Mouse (Mus musculus) olfactory bulb, adult 2 months (tissue): ENCODE data around the gene Zfp277.

Experiments
- CTCF ChIP-seq: fragments of 200-500 bp; IDR thresholded peaks from 2 replicates; pipeline ENCODE4 v1.5.1; 2012; ENCODE audit warnings: low read depth, mild to moderate bottlenecking, low read length, moderate library complexity; ENCODE audit not compliant: insufficient read depth
- POLR2A ChIP-seq: fragments of 200-500 bp; IDR thresholded peaks from 2 replicates; pipeline ENCODE4 v1.6.1; 2012; ENCODE audit warnings: mild to moderate bottlenecking, low read depth, low read length, moderate library complexity; ENCODE audit not compliant: insufficient read depth

- TF ChIP-seq CTCF = no peak
- TF ChIP-seq POLR2A = no peak
Measured at GRCm38 (mm10) chr12:40447561-40448355, 2.1 kb upstream of the Zfp277 start.
